Comparison of ENCODE assay signal across 11 mouse cellular contexts in the genomic region with DNA sequence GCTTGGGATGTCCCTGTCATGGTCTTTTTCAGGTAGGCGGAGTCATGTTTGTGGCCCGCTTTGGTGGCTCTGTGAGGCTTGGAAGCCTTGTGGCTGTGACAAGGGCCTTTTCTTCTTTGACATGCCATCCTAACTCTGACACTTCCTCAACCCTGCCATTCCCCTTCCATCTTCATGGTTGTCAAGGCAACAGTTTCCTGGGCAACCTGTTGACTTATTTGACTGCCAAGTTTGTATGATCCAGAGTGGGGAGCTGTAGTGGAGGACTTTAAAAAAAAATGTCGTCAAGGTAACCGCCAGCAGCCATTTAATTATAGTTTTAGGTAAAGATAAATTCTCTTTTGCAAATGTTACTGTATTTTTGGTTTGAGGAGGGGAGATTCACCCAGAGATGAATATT. TPM values are rescaled to one million over a fixed set of nuclear protein-coding genes. Genes with fewer than 3 reads are reported as not detected.
DNase-seq lines count a peak whose midpoint lies in the region; ATAC-seq lines count a peak whose summit lies in the region.
"Had no signal": no experiment of that assay in that cellular context is flagged by ENCODE, and none has a peak within 500 bp of the region (broad histone marks: within the 10 kb centered on the region; RNA-seq: fewer than 3 reads in every experiment).

No protein-coding gene starts in this region.

- no peaks in the 10 kb centered on the region for H3K36me3 ChIP-seq in forebrain, embryonic 13.5 days (ENCODE audit: poor library complexity, severe bottlenecking)
- H3K36me3 ChIP-seq in forebrain, embryonic 11.5 days (ENCODE audit: control insufficient read depth, insufficient read depth, low read length), result no peaks in the 10 kb centered on the region
- H3K36me3 ChIP-seq in forebrain, embryonic 14.5 days (ENCODE audit: control insufficient read depth, insufficient read depth, low read length), result no peaks in the 10 kb centered on the region

- DNase-seq in forebrain, embryonic 11.5 days (ENCODE audit: low spot score), result no peak
- DNase-seq in forebrain, embryonic 14.5 days (ENCODE audit: low spot score), result peak; percentile 87
- DNase-seq in layer of hippocampus, postnatal 10 days (ENCODE audit: low spot score in 2 of 2), result peak; percentile 64 to 74
- peak; percentile 43 for DNase-seq in right cerebral cortex, adult 18-20 months
- DNase-seq in heart, postnatal 25 days (ENCODE audit: low spot score), result no peak
- no peak for DNase-seq in gastrocnemius, postnatal 4 days (ENCODE audit: low spot score in 2 of 2)
- no peak for DNase-seq in lung, postnatal 10 days
- DNase-seq: cerebellum, adult 8-10 months had no signal

- no peak overlapping the region for H3K27ac ChIP-seq in forebrain, embryonic 13.5 days
- no peak overlapping the region for H3K27ac ChIP-seq in forebrain, embryonic 11.5 days (ENCODE audit: low read depth, low read length)
- H3K27ac ChIP-seq in forebrain, embryonic 14.5 days (ENCODE audit: low read depth, low read length), result no peak overlapping the region
- H3K27ac ChIP-seq: gastrocnemius, adult 2 months had no signal

- ATAC-seq in forebrain, embryonic 13.5 days, result peak; percentile 28; the same call in 1 of the 2 replicates
- no peak for ATAC-seq in forebrain, embryonic 11.5 days (replicated peaks; ENCODE audit: low FRiP score)
- peak; percentile 62; the same call in 1 of the 2 replicates for ATAC-seq in forebrain, embryonic 14.5 days

- no peak overlapping the region for H3K4me2 ChIP-seq in forebrain, embryonic 13.5 days
- H3K4me2 ChIP-seq in forebrain, embryonic 11.5 days (ENCODE audit: low read depth, low read length, severe bottlenecking), result no peak overlapping the region
- H3K4me2 ChIP-seq in forebrain, embryonic 14.5 days (ENCODE audit: low read length), result no peak overlapping the region

- H3K9me3 ChIP-seq in forebrain, embryonic 13.5 days (replicated peaks), result no peaks in the 10 kb centered on the region
- no peaks in the 10 kb centered on the region for H3K9me3 ChIP-seq in forebrain, embryonic 11.5 days (ENCODE audit: control insufficient read depth, low read length)
- H3K9me3 ChIP-seq in forebrain, embryonic 14.5 days (replicated peaks; ENCODE audit: control insufficient read depth, low read length), result no peaks in the 10 kb centered on the region

- intact Hi-C loops in heart, postnatal 25 days (cut with DNase I), result no loop called here

- no peak overlapping the region for H3K4me3 ChIP-seq in forebrain, embryonic 13.5 days
- H3K4me3 ChIP-seq in forebrain, embryonic 11.5 days (ENCODE audit: low read depth, low read length), result no peak overlapping the region
- no peak overlapping the region for H3K4me3 ChIP-seq in forebrain, embryonic 14.5 days (ENCODE audit: low read depth, low read length)
- H3K4me3 ChIP-seq: gastrocnemius, adult 2 months had no signal

- 44% methylated on average over 4 of the region's 4 CpGs for WGBS in forebrain, embryonic 13.5 days
- WGBS in forebrain, embryonic 11.5 days, result 60% methylated on average over 4 of the region's 4 CpGs
- 39% methylated on average over 4 of the region's 4 CpGs for WGBS in forebrain, embryonic 14.5 days

- peaks cover 53% of the 10 kb centered on the region for H3K27me3 ChIP-seq in forebrain, embryonic 13.5 days
- H3K27me3 ChIP-seq in forebrain, embryonic 11.5 days (ENCODE audit: control insufficient read depth, insufficient read depth, low read length), result peaks cover 12% of the 10 kb centered on the region
- H3K27me3 ChIP-seq in forebrain, embryonic 14.5 days (replicated peaks; ENCODE audit: control insufficient read depth, insufficient read depth, low read length), result peaks cover 8% of the 10 kb centered on the region

- H3K4me1 ChIP-seq in forebrain, embryonic 13.5 days, result peaks cover 52% of the 10 kb centered on the region
- peaks cover 3% of the 10 kb centered on the region; the same call in 1 of the 2 replicates for H3K4me1 ChIP-seq in forebrain, embryonic 11.5 days (replicated peaks; ENCODE audit: control insufficient read depth, insufficient read depth, low read length)
- H3K4me1 ChIP-seq in forebrain, embryonic 14.5 days (ENCODE audit: control insufficient read depth, insufficient read depth, low read length), result peaks cover 23% of the 10 kb centered on the region

- H3K9ac ChIP-seq in forebrain, embryonic 13.5 days, result no peak overlapping the region
- no peak overlapping the region for H3K9ac ChIP-seq in forebrain, embryonic 11.5 days (ENCODE audit: low read length)
- no peak overlapping the region for H3K9ac ChIP-seq in forebrain, embryonic 14.5 days (ENCODE audit: low read length)

RNA-seq across cellular contexts. Expression of gene Kcng1, which starts 56.8 kb away (rescaled TPM):
- 9.0 and 12.1 TPM in 2 replicates for polyA plus RNA-seq in forebrain, embryonic 13.5 days (2015; fragmentation: Nextera tagmentation; extraction: Ambion mirVana)
- polyA plus RNA-seq in forebrain, embryonic 11.5 days (2014; fragmentation: Nextera tagmentation; extraction: Ambion mirVana), result 1.5 and 2.2 TPM in 2 replicates
- 8.0 and 9.7 TPM in 2 replicates for polyA plus RNA-seq in forebrain, embryonic 14.5 days (2014; fragmentation: Nextera tagmentation; extraction: Ambion mirVana)
- 10 to 100 TPM; 45.5 to 46.8 TPM for total RNA-seq in layer of hippocampus, postnatal 10 days (2021)
- not detected for total RNA-seq in heart, postnatal 25 days (2021)
- total RNA-seq in gastrocnemius, postnatal 4 days (2021), result under 1 TPM; 0.10 to 0.20 TPM
- polyA plus RNA-seq: C2C12 had no signal

Comparison
In these comparisons a context has a peak if more than half of its experiments do, and no peak if none do; other contexts are left out.
1. DNase-seq: peak in forebrain, embryonic 14.5 days (single experiment), layer of hippocampus, postnatal 10 days (2 of 2) and right cerebral cortex, adult 18-20 months (single experiment); none in forebrain, embryonic 11.5 days (single experiment), heart, postnatal 25 days (single experiment), gastrocnemius, postnatal 4 days (0 of 2) and lung, postnatal 10 days (single experiment).
2. RNA of gene Kcng1, which starts 56.8 kb away (total RNA-seq): 45.5 to 46.8 TPM in layer of hippocampus, postnatal 10 days; 0.10 to 0.20 TPM in gastrocnemius, postnatal 4 days and not detected in heart, postnatal 25 days; every median in the first group is over 10 times any median in the second.